Mouse (Mus musculus) forelimb bud, embryonic 11.5 days (tissue): ENCODE measurements around the gene Lrp1.

Experiments
- DNase-seq: peaks from one replicate; pipeline ENCODE4 v3.0.0-alpha.2; 2012; ENCODE audit warnings: low read depth, low spot score

Gene Lrp1

GRCm38 (mm10) chr10:127557397-127557796 is 63.6 kb downstream of the Lrp1 start:
- no peak for DNase-seq

DNA sequence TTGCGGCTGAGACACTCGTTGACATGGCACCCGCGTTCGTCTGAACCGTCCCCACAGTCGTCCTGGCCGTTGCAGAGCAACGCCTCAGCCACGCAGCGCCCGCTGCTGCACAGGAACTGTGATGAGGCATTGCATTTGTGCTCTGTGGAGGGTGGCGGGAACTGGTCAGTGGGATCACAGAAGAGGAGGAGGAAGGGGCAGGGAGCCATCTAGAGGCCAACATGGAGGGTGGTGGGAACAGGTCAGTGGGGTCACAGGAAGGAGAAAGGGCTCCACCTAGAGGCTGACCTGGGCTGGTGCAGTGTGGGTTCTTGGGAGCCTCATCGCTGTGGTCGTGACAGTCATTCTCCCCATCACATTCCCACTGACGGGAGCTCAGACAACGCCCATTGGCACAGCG is 65.2 kb downstream of the Lrp1 start:
- peak; percentile 35 for DNase-seq

DNA sequence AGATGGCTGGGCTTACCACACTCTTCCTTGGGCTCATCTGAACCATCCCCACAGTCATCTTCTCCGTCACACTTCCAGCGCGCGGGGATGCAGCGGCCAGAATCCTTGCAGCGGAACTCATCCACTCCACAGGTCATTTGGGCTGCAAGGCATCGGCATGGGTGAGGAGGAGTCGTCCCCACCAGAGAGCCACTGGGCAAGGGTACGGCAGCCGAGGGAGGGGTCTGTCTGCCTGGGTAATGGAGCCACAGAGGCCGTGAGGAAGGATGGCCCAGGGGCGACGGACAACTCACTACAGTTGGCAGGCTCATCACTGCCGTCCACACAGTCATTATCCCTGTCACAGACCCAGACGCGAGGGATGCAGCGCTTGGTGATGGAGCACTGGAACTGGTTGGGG is 71.1 kb downstream of the Lrp1 start:
- DNase-seq, result no peak

DNA sequence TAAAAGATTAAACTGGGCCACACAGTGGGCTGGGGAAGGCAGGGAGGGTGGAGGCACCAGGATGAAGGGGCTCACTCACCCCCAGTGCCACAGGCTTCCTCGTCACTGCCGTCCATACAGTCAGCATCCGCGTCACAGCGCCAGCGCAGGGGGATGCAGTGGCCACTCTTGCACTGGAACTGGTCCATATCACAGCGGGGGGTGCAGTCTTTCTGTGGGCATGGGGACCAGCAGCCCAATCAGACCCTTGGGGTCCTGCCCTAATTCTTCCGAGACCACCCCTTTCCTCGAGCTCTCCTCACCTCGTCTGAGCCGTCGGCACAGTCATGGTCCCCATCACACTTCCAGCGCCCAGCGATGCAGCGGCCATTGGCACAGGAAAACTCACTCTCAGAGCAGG is 72.7 kb downstream of the Lrp1 start:
- DNase-seq, result no peak

DNA sequence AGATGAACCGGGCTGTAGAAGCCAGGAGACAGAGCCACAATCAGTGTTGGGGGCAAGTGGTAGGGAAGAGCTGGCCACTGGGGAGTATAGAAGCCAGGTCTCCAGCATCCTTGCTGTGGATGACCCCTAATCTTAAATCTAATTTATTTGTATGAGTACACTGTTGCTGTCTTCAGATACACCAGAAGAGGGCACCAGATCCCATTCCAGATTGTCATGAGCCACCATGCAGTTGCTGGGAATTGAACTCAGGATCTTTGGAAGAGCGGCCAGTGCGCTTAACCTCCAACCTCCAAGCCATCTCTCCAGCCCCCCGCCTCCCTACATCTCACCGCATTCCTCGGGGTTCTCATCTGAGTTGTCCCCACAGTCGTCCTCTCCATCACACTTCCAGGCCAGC is 74.4 kb downstream of the Lrp1 start:
- DNase-seq, result no peak

DNA sequence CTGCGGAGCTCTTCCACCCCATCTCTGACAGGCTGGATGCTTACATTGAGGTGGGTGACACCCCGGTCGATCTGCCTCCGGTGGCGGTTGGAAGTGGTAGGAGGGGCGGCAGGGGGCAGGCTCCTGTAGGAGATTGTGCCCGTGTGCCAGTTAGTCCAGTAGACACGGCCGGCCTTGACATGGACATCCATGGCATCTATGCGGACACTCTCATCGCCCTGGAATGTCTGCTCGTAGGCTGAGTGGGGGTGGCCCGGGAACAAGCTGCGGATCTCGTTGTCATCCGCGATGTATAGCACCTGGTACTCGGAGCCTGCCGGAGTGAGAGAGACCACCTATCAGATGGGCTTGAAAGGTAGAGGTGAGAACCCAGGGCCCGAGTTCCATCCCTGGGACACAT is 76.6 kb downstream of the Lrp1 start:
- DNase-seq, result no peak

DNA sequence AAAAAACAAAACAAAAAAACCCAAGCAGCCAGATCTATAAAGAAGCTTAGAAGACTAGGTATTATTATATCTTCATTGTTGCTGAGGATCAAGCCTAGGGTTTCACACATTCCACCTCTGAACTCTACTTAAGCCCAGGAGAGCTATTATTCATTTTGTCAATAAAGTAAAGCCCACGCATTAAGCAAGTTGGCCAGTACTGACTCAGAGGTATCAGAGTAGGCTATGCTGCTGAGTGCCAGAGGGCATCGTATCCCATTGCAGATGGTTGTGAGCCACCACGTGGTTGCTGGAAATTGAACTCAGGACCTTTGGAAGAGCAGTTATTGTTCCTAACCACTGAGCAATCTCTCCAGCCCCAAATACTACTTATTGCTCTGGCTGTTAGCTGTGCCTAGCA is 77.0 kb downstream of the Lrp1 start:
- DNase-seq, result no peak

- DNase-seq, result no peak
Observed at GRCm38 (mm10) chr10:127542720-127543119, 78.2 kb downstream of the Lrp1 start.

- no peak for DNase-seq
Observed at GRCm38 (mm10) chr10:127542084-127542483, 78.9 kb downstream of the Lrp1 start.

GRCm38 (mm10) chr10:127541510-127541909 is 79.4 kb downstream of the Lrp1 start:
- DNase-seq, result no peak

- peak; percentile 74 for DNase-seq
Observed at GRCm38 (mm10) chr10:127537854-127538583, 82.9 kb downstream of the Lrp1 start.

DNA sequence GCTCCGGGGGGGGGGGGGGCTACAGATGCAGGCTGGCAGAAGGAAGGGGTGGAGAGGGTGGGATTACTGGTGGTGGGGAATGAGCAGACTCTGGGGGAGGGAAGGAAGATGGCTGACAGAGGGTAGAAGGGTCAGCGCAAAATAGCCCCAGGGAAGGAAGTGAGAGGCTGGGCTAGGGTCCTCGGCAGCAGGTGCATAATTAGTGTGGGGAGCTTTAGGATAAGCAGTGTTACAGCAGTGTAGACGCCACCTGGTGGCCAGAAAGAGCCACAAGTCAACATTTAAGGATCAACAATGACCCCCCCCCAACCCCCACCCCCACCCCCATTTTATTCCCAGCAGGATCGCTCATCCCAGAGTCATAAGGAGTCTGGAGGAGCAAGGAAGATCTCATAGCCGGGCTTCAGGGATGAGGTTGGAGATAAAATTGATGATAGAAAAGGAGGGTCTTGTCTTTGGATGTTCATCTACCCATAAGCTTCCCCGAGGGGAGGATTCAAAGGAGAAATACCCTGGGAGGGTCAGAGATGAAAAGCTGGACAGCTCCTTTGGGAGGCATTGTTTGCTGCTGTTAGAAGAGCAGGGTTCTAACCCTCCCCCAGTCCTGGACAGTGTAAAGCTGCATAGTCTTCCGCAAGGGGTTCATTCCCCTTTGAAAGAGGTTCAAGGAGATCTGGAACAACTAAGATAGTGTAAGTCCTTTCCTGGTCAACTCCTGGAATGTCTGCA is 84.2 kb downstream of the Lrp1 start:
- peak; percentile 65 for DNase-seq

DNA sequence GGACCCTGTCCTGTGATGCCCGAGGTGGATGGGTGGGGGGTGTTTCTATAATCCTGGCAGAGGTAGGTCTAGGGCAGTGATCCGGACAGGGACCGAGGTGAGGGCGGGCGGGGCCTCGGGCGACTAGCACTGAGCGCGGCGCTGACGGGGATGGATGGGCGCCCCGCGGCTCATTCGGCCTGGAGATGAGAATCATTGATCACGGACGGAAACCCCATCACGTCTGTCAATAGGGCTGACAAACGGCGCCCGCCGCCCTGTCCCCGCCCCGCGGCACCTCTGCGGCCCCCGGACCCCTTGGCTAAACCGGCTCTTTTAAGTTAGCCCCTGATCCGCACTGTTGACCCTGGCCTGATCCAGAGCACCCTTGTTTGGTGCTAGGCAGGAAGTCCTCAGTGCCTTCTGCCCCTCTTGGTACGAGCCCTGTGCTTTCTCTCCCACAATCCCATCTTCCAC is 86.0 kb downstream of the Lrp1 start:
- DNase-seq, result no peak

DNA sequence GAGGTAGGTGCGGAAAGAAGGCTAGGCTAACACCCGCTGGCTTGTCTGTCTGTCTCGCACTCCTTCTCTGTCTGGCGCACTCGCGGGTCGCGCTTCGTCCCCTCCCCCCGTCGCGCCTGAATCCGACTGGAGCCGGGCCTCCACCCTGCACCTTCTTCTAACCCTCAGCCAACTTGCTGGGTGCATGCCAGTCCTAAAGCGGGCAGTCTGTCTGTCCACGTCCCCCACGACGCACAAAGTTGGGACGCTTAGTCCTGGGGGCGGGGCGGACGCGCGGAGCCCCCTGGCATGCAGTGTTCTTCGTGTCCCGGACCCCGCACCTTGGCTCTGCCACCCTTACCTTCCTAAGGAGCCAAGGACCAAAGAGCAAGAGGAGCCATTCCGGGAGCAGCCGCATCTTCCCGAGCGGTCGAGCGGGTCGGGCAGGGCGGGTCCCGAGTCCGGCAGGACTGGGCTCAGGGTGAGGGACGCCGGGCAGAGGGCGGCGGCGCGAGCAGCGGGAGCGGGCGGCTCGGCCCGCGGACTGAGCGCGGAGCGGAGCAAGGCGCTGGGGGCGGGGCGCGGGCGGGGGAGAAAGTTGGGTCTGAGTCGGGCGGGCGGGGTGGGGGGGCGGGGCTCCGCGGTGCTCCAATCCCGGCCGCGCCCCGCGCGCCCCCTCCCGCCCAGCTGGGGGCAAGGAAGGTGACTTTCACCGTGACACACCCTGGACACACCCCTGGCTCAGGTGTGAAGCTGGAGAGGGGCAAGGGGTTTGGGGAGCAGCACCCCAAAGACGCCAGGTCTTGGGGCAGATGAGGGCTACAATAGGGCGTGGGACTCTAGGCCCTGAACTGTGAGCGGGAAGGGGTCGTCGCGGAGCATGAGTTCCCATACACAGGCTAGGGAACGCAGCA is 86.7 kb downstream of the Lrp1 start, which contains the start of gene Nxph4:
Nxph4 (minus strand) TSS at position 524 of the 893 bp plus-strand sequence.
- DNase-seq, result no peak

DNA sequence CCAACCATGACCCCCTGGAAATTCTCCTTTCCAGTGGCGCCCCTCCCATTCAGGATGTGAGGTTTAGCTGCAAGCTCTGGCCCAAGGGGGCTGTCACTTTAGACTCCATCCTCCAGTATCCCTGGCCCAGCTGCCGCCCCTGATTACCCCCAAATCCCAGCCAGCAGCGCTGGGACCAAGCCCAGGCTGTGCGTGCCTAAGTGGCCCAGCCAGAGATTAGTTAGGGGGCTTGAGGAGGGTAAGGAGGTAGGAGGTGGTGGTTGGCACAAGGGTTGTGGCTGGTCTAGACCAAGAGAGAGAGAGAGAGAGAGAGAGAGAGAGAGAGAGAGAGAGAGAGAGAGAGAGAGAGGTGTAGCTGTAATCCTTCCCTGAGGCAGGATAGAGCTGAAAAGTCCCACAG is 89.4 kb downstream of the Lrp1 start:
- no peak for DNase-seq

- DNase-seq, result no peak
Observed at GRCm38 (mm10) chr10:127530945-127531344, 90.0 kb downstream of the Lrp1 start.

- DNase-seq, result no peak
Observed at GRCm38 (mm10) chr10:127527481-127527880, 93.5 kb downstream of the Lrp1 start.

GRCm38 (mm10) chr10:127526681-127527080 is 94.3 kb downstream of the Lrp1 start:
- no peak for DNase-seq

DNA sequence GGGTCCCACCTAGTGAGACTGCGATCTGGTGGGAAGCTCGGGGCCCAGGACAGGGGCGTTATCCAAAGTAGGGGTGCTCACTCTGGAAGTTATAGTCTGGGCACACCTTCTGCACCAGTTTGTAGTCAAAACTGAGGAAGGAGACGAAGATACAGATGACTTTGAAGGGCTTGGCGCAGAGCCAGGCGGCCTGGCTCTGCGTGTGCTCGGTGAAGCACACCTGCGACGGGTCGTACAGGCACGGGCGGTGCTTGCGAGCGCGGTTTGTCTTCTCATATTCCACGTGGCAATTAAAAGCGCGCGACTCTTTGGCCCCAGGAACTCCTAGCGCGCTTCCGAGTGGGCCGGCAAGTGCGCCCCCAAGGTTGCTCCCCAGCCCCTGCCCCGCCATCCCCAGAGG is 94.9 kb downstream of the Lrp1 start:
- no peak for DNase-seq

DNA sequence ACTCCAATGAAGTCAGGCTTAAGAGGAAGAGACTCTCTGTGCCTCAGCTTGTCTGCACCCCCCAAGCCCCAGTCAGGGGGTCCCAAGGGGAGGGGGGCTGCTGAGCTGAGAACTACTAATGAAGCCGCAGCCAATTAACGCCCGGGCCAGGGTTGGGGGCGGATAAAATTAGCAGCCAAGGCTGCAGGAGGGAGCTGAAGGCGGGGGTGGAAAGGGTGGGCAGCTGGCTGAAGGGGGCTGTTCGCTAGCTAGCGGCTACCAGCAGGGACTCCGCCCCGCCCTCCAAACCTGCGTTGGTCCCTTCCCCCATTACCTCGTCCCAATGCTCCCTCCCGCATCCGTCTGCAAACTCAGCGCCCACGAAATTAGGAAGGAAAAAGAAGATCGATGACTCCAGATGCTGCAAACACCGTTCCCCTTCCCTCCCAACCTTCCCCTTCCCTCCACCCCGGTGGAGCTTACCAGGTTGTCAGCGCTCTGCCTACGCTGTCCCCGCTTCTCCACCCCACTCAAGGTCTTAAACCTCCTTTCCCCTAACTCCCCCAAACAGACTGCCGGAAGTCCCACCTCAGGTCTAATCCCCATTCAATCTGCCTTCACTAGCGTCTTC is 96.2 kb downstream of the Lrp1 start:
- no peak for DNase-seq

- peak; percentile 97 for DNase-seq
Observed at GRCm38 (mm10) chr10:127522088-127522581, 98.8 kb downstream of the Lrp1 start, which contains the start of gene Shmt2. Gene Shmt2, minus strand, starts transcription at chr10:127522444.
